Mouse (Mus musculus) limb, embryonic 10.5 days (tissue): ENCODE measurements around the gene Nipbl. TPM values are rescaled to one million over a fixed set of nuclear protein-coding genes. Genes with fewer than 3 reads are reported as not detected.

Source experiments
- DNase-seq: peaks from one replicate; pipeline ENCODE4 v3.0.0-alpha.2; 2017; ENCODE audit warnings: low spot score
- H3K27ac ChIP-seq: fragments of 300-500 bp; sonication (generic); 2 replicates; pipeline ENCODE4 v1.5.1; 2016; ENCODE audit warnings: mild to moderate bottlenecking
- H3K27me3 ChIP-seq: fragments of 300-500 bp; sonication (generic); 2 replicates; pipeline ENCODE4 v1.6.1; 2016; ENCODE audit warnings: low read depth, mild to moderate bottlenecking; ENCODE audit not compliant: poor library complexity, severe bottlenecking
- H3K36me3 ChIP-seq: fragments of 300-500 bp; sonication (generic); 2 replicates; pipeline ENCODE4 v1.6.1; 2016; ENCODE audit warnings: mild to moderate bottlenecking, moderate library complexity
- H3K4me1 ChIP-seq: fragments of 300-500 bp; sonication (generic); 2 replicates; pipeline ENCODE4 v1.6.1; 2016
- H3K4me3 ChIP-seq: fragments of 300-500 bp; sonication (generic); 2 replicates; pipeline ENCODE4 v1.5.1; 2016; ENCODE audit warnings: mild to moderate bottlenecking, moderate library complexity
- H3K9me3 ChIP-seq: fragments of 300-500 bp; sonication (generic); replicated peaks from 2 replicates; pipeline ENCODE4 v1.6.1; 2016; ENCODE audit warnings: mild to moderate bottlenecking
- WGBS: fragments of 180-500 bp; shearing (Covaris S2); methylation state at CpG from one replicate; pipeline ENCODE4 v1.1.7; 2016; 5-methylcytosine and 5-hydroxymethylcytosine counted together
- polyA plus RNA-seq: library from polyadenylated mRNA; unstranded; fragments of >200 nt; fragmentation: Nextera tagmentation; extraction: Ambion mirVana; gene quantifications from 2 replicates; pipeline ENCODE4 v1.2.1, GENCODE M21; 2016

The Nipbl gene
- polyA plus RNA-seq, 1 experiment from 2014 or later = 19.7 TPM

GRCm38 (mm10) chr15:8444890-8445597 lies 781 bp upstream of the Nipbl start:
- Histone ChIP-seq H3K27me3 (no peaks in the 10 kb centered on the region), H3K36me3 (no peaks in the 10 kb centered on the region), H3K4me3 (peak overlapping the region; percentile 86), H3K27ac (peak overlapping the region; percentile 96), H3K4me1 (peaks cover 29% of the 10 kb centered on the region), H3K9me3 (no peaks in the 10 kb centered on the region)
- under 1% methylated on average over 56 of the region's 57 CpGs for WGBS
- peak; percentile 85 for DNase-seq

- H3K27ac ChIP-seq = peak overlapping the region; percentile 96
- peak; percentile 77 for DNase-seq
- 1% methylated on average over 40 of the region's 40 CpGs for WGBS
These were observed 916 bp downstream of the Nipbl start for GRCm38 (mm10) chr15:8443168-8443925.

GRCm38 (mm10) chr15:8442761-8443160 lies 1.5 kb downstream of the Nipbl start:
- DNase-seq = no peak
- WGBS = 3% methylated on average over 6 of the region's 6 CpGs
- H3K27ac ChIP-seq = peak overlapping the region; percentile 96
- H3K27me3 ChIP-seq = no peaks in the 10 kb centered on the region
- H3K9me3 ChIP-seq = no peaks in the 10 kb centered on the region
- H3K36me3 ChIP-seq = no peaks in the 10 kb centered on the region
- peak overlapping the region; percentile 86 for H3K4me3 ChIP-seq
- peaks cover 27% of the 10 kb centered on the region for H3K4me1 ChIP-seq

More at GRCm38 (mm10) chr15:8443168-8443925, 916 bp downstream of the Nipbl start:
- Histone ChIP-seq H3K36me3 (no peaks in the 10 kb centered on the region), H3K9me3 (no peaks in the 10 kb centered on the region), H3K4me3 (peak overlapping the region; percentile 86), H3K4me1 (peaks cover 29% of the 10 kb centered on the region), H3K27me3 (no peaks in the 10 kb centered on the region)

- Histone ChIP-seq H3K4me1 (peaks cover 21% of the 10 kb centered on the region), H3K27ac (peak overlapping the region; percentile 96), H3K36me3 (no peaks in the 10 kb centered on the region), H3K27me3 (no peaks in the 10 kb centered on the region), H3K9me3 (no peaks in the 10 kb centered on the region), H3K4me3 (peak overlapping the region; percentile 86)
- DNase-seq = peak; percentile 57
- WGBS = 2% methylated on average over 11 of the region's 11 CpGs
These were observed 2.1 kb downstream of the Nipbl start for GRCm38 (mm10) chr15:8442156-8442555.

- WGBS = 90% methylated on average over 2 of the region's 2 CpGs
- Histone ChIP-seq H3K4me3 (no peak overlapping the region), H3K4me1 (no peaks in the 10 kb centered on the region), H3K27me3 (no peaks in the 10 kb centered on the region), H3K27ac (no peak overlapping the region), H3K9me3 (no peaks in the 10 kb centered on the region), H3K36me3 (no peaks in the 10 kb centered on the region)
- DNase-seq = no peak
These were observed 10.9 kb downstream of the Nipbl start for GRCm38 (mm10) chr15:8433239-8433947.

GRCm38 (mm10) chr15:8432534-8432933 lies 11.7 kb downstream of the Nipbl start:
- Histone ChIP-seq H3K27me3 (no peaks in the 10 kb centered on the region), H3K36me3 (no peaks in the 10 kb centered on the region), H3K9me3 (no peaks in the 10 kb centered on the region), H3K4me3 (no peak overlapping the region), H3K4me1 (no peaks in the 10 kb centered on the region), H3K27ac (no peak overlapping the region)
- 89% methylated on average over 2 of the region's 2 CpGs for WGBS
- DNase-seq = no peak

GRCm38 (mm10) chr15:8429502-8429901 lies 14.8 kb downstream of the Nipbl start:
- WGBS = 83% methylated on average over 5 of the region's 5 CpGs
- DNase-seq = no peak
- no peaks in the 10 kb centered on the region for H3K27me3 ChIP-seq
- no peaks in the 10 kb centered on the region for H3K36me3 ChIP-seq
- H3K27ac ChIP-seq = no peak overlapping the region
- no peak overlapping the region for H3K4me3 ChIP-seq
- H3K9me3 ChIP-seq = no peaks in the 10 kb centered on the region
- no peaks in the 10 kb centered on the region for H3K4me1 ChIP-seq

GRCm38 (mm10) chr15:8420909-8421308 lies 23.4 kb downstream of the Nipbl start:
- H3K4me3 ChIP-seq = no peak overlapping the region
- WGBS = 19% methylated on average over 6 of the region's 6 CpGs
- H3K4me1 ChIP-seq = peaks cover 4% of the 10 kb centered on the region; the same call in 1 of the 2 replicates
- peak; percentile 34 for DNase-seq
- no peak overlapping the region for H3K27ac ChIP-seq
- H3K36me3 ChIP-seq = no peaks in the 10 kb centered on the region
- no peaks in the 10 kb centered on the region for H3K27me3 ChIP-seq
- no peaks in the 10 kb centered on the region for H3K9me3 ChIP-seq

GRCm38 (mm10) chr15:8416500-8417138 lies 27.6 kb downstream of the Nipbl start:
- no peaks in the 10 kb centered on the region for H3K27me3 ChIP-seq
- no peaks in the 10 kb centered on the region for H3K9me3 ChIP-seq
- H3K36me3 ChIP-seq = no peaks in the 10 kb centered on the region
- no peak for DNase-seq
- peaks cover 4% of the 10 kb centered on the region; the same call in 1 of the 2 replicates for H3K4me1 ChIP-seq
- WGBS = 84% methylated on average over 4 of the region's 4 CpGs
- no peak overlapping the region for H3K27ac ChIP-seq
- H3K4me3 ChIP-seq = no peak overlapping the region

- 91% methylated on average over 3 of the region's 3 CpGs for WGBS
- Histone ChIP-seq H3K36me3 (no peaks in the 10 kb centered on the region), H3K4me3 (no peak overlapping the region), H3K4me1 (no peaks in the 10 kb centered on the region), H3K27ac (no peak overlapping the region), H3K9me3 (no peaks in the 10 kb centered on the region), H3K27me3 (no peaks in the 10 kb centered on the region)
- no peak for DNase-seq
These were observed 30.9 kb downstream of the Nipbl start for GRCm38 (mm10) chr15:8413356-8413755.

- H3K9me3 ChIP-seq = no peaks in the 10 kb centered on the region
- no peaks in the 10 kb centered on the region for H3K27me3 ChIP-seq
- WGBS = 89% methylated on average over 1 of the region's 1 CpGs
- no peak overlapping the region for H3K4me3 ChIP-seq
- H3K27ac ChIP-seq = no peak overlapping the region
- no peaks in the 10 kb centered on the region for H3K36me3 ChIP-seq
- DNase-seq = no peak
- H3K4me1 ChIP-seq = no peaks in the 10 kb centered on the region
These were observed 32.4 kb downstream of the Nipbl start for GRCm38 (mm10) chr15:8411873-8412272.

- Histone ChIP-seq H3K27ac (no peak overlapping the region), H3K9me3 (no peaks in the 10 kb centered on the region), H3K27me3 (no peaks in the 10 kb centered on the region), H3K4me3 (no peak overlapping the region), H3K36me3 (no peaks in the 10 kb centered on the region), H3K4me1 (no peaks in the 10 kb centered on the region)
- 86% methylated on average over 1 of the region's 1 CpGs for WGBS
- DNase-seq = no peak
These were observed 33.0 kb downstream of the Nipbl start for GRCm38 (mm10) chr15:8411168-8411837.
